Mouse (Mus musculus): ENCODE measurements around the gene Ankrd33b. TPM values are rescaled to one million over a fixed set of nuclear protein-coding genes. Genes with fewer than 3 reads are reported as not detected.

The Ankrd33b gene
- polyA plus RNA-seq, 1 experiment = 33.9 TPM

- H3K27ac ChIP-seq (ENCODE audit: insufficient read depth, low read length) = no peak overlapping the region
- TF ChIP-seq CTCF (IDR thresholded peaks at IDR 0.05; ENCODE audit: extremely low read depth, insufficient read depth, low read length) = no peak
- no peak for TF ChIP-seq POLR2A (IDR thresholded peaks at IDR 0.05; ENCODE audit: extremely low read depth, insufficient read depth, low read length)
Observed at GRCm38 (mm10) chr15:31318158-31318955, 49.2 kb downstream of the Ankrd33b start.

GRCm38 (mm10) chr15:31317056-31317805 lies 50.3 kb downstream of the Ankrd33b start:
- TF ChIP-seq CTCF (IDR thresholded peaks at IDR 0.05; ENCODE audit: extremely low read depth, insufficient read depth, low read length) (no peak), POLR2A (IDR thresholded peaks at IDR 0.05; ENCODE audit: extremely low read depth, insufficient read depth, low read length) (no peak)
- Histone ChIP-seq H3K4me3 (ENCODE audit: insufficient read depth, low read length) (no peak overlapping the region), H3K4me1 (ENCODE audit: control insufficient read depth, insufficient read depth, low read length) (peaks cover 3% of the 10 kb centered on the region; the same call in 1 of the 2 replicates), H3K27ac (ENCODE audit: insufficient read depth, low read length) (no peak overlapping the region)

More at GRCm38 (mm10) chr15:31318158-31318955, 49.2 kb downstream of the Ankrd33b start:
- H3K4me1 ChIP-seq (ENCODE audit: control insufficient read depth, insufficient read depth, low read length) = peaks cover 3% of the 10 kb centered on the region; the same call in 1 of the 2 replicates
- no peak overlapping the region for H3K4me3 ChIP-seq (ENCODE audit: insufficient read depth, low read length)

DNA sequence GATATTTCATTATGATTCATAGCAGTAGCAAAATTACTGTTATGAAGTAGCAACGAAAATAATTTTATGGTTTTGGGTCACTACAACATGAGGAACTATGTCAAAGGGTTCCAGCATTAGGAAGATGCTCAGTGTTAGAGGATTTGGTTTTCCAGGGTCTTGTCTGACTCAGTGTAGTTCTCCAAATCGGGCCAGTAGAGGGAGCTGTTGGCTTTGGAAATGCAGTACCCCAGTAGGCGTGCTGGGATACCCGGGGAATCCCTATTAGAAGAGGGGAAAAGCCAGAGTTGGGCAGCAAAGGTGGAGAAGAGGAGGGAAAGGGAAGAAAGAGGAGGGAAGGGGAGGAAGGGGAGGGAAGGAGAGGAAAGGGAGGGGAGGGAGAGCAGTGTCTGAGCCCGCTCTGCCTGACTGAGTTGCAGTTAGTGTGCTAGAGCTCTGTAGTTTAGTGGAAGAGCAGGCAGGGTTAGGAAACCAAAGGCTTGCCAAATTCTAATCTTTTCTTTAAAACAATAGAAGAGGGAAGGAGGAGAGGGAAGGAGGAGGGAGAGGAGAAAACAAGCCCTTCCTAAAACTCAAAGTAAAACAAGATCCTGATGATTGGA lies 51.8 kb downstream of the Ankrd33b start:
- Histone ChIP-seq H3K4me3 (ENCODE audit: insufficient read depth, low read length) (no peak overlapping the region), H3K4me1 (ENCODE audit: control insufficient read depth, insufficient read depth, low read length) (peaks cover 3% of the 10 kb centered on the region; the same call in 1 of the 2 replicates), H3K27ac (ENCODE audit: insufficient read depth, low read length) (no peak overlapping the region)
- TF ChIP-seq CTCF (IDR thresholded peaks at IDR 0.05; ENCODE audit: extremely low read depth, insufficient read depth, low read length) = peak; percentile 88
- no peak for TF ChIP-seq POLR2A (IDR thresholded peaks at IDR 0.05; ENCODE audit: extremely low read depth, insufficient read depth, low read length)

- Histone ChIP-seq H3K27ac (ENCODE audit: insufficient read depth, low read length) (no peak overlapping the region), H3K4me3 (ENCODE audit: insufficient read depth, low read length) (no peak overlapping the region), H3K4me1 (ENCODE audit: control insufficient read depth, insufficient read depth, low read length) (no peaks in the 10 kb centered on the region)
- TF ChIP-seq CTCF (IDR thresholded peaks at IDR 0.05; ENCODE audit: extremely low read depth, insufficient read depth, low read length) (no peak), POLR2A (IDR thresholded peaks at IDR 0.05; ENCODE audit: extremely low read depth, insufficient read depth, low read length) (no peak)
Observed at GRCm38 (mm10) chr15:31312001-31312400, 55.5 kb downstream of the Ankrd33b start.

DNA sequence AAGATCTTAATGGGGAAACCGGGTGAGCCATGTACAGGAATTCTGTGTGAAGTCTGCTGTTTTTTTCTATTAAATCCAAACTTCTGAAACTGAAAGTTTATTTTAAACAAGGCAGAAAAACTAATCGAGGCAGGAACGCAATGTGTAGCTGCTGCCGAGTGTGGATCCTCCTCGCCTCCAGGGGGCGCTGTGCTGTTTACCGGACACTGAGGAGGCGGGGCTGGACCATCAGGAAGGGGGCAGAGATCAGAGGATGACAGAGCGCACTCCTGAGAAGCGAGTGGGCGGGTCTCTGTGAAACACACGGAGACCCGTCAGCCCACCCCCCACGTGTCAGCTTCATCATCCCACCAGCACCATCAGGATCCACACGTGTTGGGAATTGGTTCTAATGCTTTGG lies 58.0 kb downstream of the Ankrd33b start:
- TF ChIP-seq CTCF (IDR thresholded peaks at IDR 0.05; ENCODE audit: extremely low read depth, insufficient read depth, low read length) (peak; percentile 41; the same call in 1 of the 2 replicates), POLR2A (IDR thresholded peaks at IDR 0.05; ENCODE audit: extremely low read depth, insufficient read depth, low read length) (no peak)
- H3K4me3 ChIP-seq (ENCODE audit: insufficient read depth, low read length) = no peak overlapping the region
- H3K27ac ChIP-seq (ENCODE audit: insufficient read depth, low read length) = no peak overlapping the region
- H3K4me1 ChIP-seq (ENCODE audit: control insufficient read depth, insufficient read depth, low read length) = no peaks in the 10 kb centered on the region

DNA sequence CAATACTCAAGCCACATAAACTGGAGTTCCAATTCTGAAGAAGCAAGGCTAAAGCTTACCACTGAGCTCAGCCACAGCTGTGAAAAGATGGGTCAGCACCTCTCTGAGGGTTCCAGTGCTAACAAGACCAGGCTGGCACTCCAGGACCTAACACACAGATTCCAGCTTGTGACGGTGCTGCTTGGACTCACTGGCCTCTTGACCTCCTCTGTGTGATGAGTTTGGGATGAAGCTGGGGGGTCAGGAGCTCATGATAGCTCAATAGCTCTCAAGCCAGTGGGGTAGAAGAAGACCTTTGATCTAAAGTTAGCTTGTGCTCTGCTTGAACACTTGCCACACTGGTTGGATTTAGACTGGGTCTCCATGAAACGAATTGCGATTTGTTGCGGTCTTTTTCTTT lies 60.8 kb downstream of the Ankrd33b start:
- Histone ChIP-seq H3K4me1 (ENCODE audit: control insufficient read depth, insufficient read depth, low read length) (0 out of 2 replicates have a peak, but pooled peaks cover 2% of the 10 kb centered on the region), H3K27ac (ENCODE audit: insufficient read depth, low read length) (no peak overlapping the region), H3K4me3 (ENCODE audit: insufficient read depth, low read length) (no peak overlapping the region)
- TF ChIP-seq CTCF (IDR thresholded peaks at IDR 0.05; ENCODE audit: extremely low read depth, insufficient read depth, low read length) (no peak), POLR2A (IDR thresholded peaks at IDR 0.05; ENCODE audit: extremely low read depth, insufficient read depth, low read length) (no peak)

GRCm38 (mm10) chr15:31305181-31305580 lies 62.3 kb downstream of the Ankrd33b start:
- TF ChIP-seq CTCF (IDR thresholded peaks at IDR 0.05; ENCODE audit: extremely low read depth, insufficient read depth, low read length) (no peak), POLR2A (IDR thresholded peaks at IDR 0.05; ENCODE audit: extremely low read depth, insufficient read depth, low read length) (no peak)
- H3K27ac ChIP-seq (ENCODE audit: insufficient read depth, low read length) = no peak overlapping the region
- H3K4me1 ChIP-seq (ENCODE audit: control insufficient read depth, insufficient read depth, low read length) = 0 out of 2 replicates have a peak, but pooled peaks cover 2% of the 10 kb centered on the region

DNA sequence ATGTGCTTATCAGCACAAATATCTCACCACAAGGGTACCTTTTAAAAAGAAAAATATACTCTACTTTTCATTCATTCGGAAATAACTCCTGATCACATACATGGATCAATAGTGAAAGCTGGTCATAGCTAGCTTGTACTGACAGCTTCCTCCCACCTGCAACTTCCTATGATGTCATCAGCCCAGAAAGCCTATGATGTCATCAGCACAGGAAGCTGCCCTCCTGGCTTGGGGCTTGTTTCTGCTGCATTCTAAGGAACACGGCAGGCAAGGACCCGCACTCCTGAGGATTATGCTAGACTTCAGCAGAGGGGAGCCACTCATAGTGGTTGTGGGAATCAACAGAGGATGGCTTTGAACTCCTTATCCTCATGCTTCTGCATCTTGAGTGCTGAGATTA lies 63.2 kb downstream of the Ankrd33b start:
- Histone ChIP-seq H3K4me1 (ENCODE audit: control insufficient read depth, insufficient read depth, low read length) (peaks cover 6% of the 10 kb centered on the region; the same call in 1 of the 2 replicates), H3K27ac (ENCODE audit: insufficient read depth, low read length) (no peak overlapping the region), H3K4me3 (ENCODE audit: insufficient read depth, low read length) (no peak overlapping the region)
- TF ChIP-seq CTCF (IDR thresholded peaks at IDR 0.05; ENCODE audit: extremely low read depth, insufficient read depth, low read length) (no peak), POLR2A (IDR thresholded peaks at IDR 0.05; ENCODE audit: extremely low read depth, insufficient read depth, low read length) (no peak)

More at GRCm38 (mm10) chr15:31305181-31305580, 62.3 kb downstream of the Ankrd33b start:
- no peak overlapping the region for H3K4me3 ChIP-seq (ENCODE audit: insufficient read depth, low read length)

GRCm38 (mm10) chr15:31302293-31302990 lies 65.1 kb downstream of the Ankrd33b start:
- H3K27ac ChIP-seq (ENCODE audit: insufficient read depth, low read length) = no peak overlapping the region
- TF ChIP-seq POLR2A (IDR thresholded peaks at IDR 0.05; ENCODE audit: extremely low read depth, insufficient read depth, low read length) = no peak
- H3K4me1 ChIP-seq (ENCODE audit: control insufficient read depth, insufficient read depth, low read length) = peaks cover 6% of the 10 kb centered on the region; the same call in 1 of the 2 replicates
- no peak overlapping the region for H3K4me3 ChIP-seq (ENCODE audit: insufficient read depth, low read length)
